Mouse (Mus musculus): Measurements from ENCODE around the gene Pfkm. TPM values are rescaled to one million over a fixed set of nuclear protein-coding genes. Genes with fewer than 3 reads are reported as not detected.

The Pfkm gene
- polyA plus RNA-seq (2014; fragmentation: Nextera tagmentation; extraction: Ambion mirVana) = 62.2 and 69.6 TPM in 2 replicates

DNA sequence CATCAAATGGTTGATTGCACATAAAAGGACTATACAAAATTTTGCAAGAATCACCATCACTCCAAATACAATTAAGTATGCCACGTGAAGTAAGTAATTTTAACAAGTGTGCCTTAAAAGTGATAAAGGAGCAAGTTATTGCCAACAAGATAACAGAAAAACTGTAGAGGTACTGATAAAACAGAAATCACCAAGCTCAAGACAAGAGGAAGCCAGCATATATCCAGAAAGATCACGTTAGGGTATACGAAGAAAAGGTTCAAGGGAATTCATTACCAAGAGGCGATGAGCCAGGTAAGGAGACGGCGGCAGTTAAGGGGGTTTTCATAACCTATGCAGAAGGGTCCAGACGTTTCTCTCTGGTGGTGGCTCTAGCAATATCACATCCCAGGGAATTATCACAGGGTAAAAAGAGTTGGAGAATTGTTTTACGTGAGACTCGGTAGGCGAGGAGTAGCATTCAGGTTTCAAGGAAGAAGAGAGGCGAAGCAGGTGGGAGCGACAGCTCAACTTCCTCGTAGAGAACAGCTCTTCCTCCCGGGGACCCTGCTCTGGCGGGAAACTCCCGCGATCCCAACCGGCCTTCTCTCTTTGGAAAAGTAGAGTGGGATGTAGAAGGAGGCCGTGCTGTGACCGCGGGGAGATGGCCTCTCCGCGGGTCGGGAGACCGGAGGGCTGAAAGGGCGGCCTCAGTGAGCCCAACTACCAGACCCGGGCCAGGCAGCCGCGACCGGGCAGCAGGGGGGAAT lies at the start of gene Pfkm:
TSS of gene Pfkm (plus strand) at position 218 of the 749 bp plus-strand sequence.
- Histone ChIP-seq H3K9me3 (ENCODE audit: control insufficient read depth, low read length) (no peaks in the 10 kb centered on the region), H3K27me3 (replicated peaks; ENCODE audit: control insufficient read depth, insufficient read depth, low read length) (no peaks in the 10 kb centered on the region), H3K4me3 (ENCODE audit: low read depth, low read length) (peak within 1 kb of the TSS; percentile 91), H3K4me2 (ENCODE audit: low read depth, low read length) (peak within 1 kb of the TSS; percentile 81), H3K4me1 (ENCODE audit: control insufficient read depth, insufficient read depth, low read length) (peaks cover 12% of the 10 kb centered on the region), H3K36me3 (ENCODE audit: control insufficient read depth, insufficient read depth, low read length) (0 out of 2 replicates have a peak, but pooled peaks cover 9% of the 10 kb centered on the region), H3K27ac (replicated peaks; ENCODE audit: low read depth, low read length) (peak within 1 kb of the TSS; percentile 89), H3K9ac (ENCODE audit: low read depth, low read length) (peak within 1 kb of the TSS; percentile 94)
- WGBS = under 1% methylated on average over 23 of the region's 30 CpGs
- ATAC-seq (ENCODE audit: low read depth) (no peak), DNase-seq (ENCODE audit: low spot score) (peak; percentile 27)

DNA sequence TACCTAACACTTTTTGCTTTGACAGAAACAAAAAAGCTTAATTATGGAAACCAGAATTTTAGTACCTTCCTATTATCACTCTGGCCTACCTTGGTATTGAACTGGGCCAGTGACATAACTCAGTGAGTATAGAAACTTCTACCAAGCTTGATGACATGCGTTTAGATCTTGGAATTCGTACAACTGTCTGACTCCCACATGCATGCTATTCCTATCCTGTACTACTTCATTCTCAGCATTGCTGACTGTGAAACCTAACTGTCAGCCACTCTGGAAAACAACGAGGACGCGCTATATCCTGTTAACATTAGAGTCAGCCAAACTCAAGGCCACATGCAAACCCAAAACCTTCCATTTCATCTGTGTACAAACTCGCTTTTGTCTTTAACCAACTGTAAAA lies 48.4 kb upstream of the Pfkm start:
- H3K4me2 ChIP-seq (ENCODE audit: low read depth, low read length) = no peak overlapping the region
- ATAC-seq (ENCODE audit: low read depth) (no peak), DNase-seq (ENCODE audit: low spot score) (no peak)
- no peaks in the 10 kb centered on the region for H3K9me3 ChIP-seq (ENCODE audit: control insufficient read depth, low read length)
- no peak overlapping the region for H3K27ac ChIP-seq (replicated peaks; ENCODE audit: low read depth, low read length)
- WGBS = 90% methylated on average over 6 of the region's 6 CpGs
- H3K36me3 ChIP-seq (ENCODE audit: control insufficient read depth, insufficient read depth, low read length) = peaks cover 87% of the 10 kb centered on the region
- H3K27me3 ChIP-seq (replicated peaks; ENCODE audit: control insufficient read depth, insufficient read depth, low read length) = no peaks in the 10 kb centered on the region
- H3K4me1 ChIP-seq (ENCODE audit: control insufficient read depth, insufficient read depth, low read length) = no peaks in the 10 kb centered on the region
- no peak overlapping the region for H3K4me3 ChIP-seq (ENCODE audit: low read depth, low read length)
- no peak overlapping the region for H3K9ac ChIP-seq (ENCODE audit: low read depth, low read length)

DNA sequence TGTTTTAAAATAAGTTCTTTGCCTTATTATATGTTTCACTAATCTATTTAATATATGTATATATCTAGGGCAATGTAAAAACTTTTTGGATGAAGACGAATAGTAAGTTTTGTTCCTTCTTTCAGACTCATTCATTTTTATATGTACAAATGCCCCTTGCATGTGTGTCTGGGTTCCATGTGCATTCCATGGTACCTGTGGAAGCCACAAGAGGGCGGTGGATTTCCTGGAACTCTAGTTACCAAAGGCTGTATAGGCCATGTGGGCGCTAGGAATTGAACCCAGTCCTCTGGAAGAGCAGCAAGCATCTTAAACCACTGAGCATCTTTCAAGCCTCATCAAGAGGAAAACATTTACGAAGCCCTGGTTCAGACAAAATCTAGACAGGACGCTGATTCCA lies 48.0 kb upstream of the Pfkm start:
- Histone ChIP-seq H3K9ac (ENCODE audit: low read depth, low read length) (no peak overlapping the region), H3K4me3 (ENCODE audit: low read depth, low read length) (no peak overlapping the region), H3K9me3 (ENCODE audit: control insufficient read depth, low read length) (no peaks in the 10 kb centered on the region), H3K27me3 (replicated peaks; ENCODE audit: control insufficient read depth, insufficient read depth, low read length) (no peaks in the 10 kb centered on the region), H3K27ac (replicated peaks; ENCODE audit: low read depth, low read length) (no peak overlapping the region), H3K4me2 (ENCODE audit: low read depth, low read length) (no peak overlapping the region), H3K36me3 (ENCODE audit: control insufficient read depth, insufficient read depth, low read length) (peaks cover 87% of the 10 kb centered on the region), H3K4me1 (ENCODE audit: control insufficient read depth, insufficient read depth, low read length) (no peaks in the 10 kb centered on the region)
- DNase-seq (ENCODE audit: low spot score) = no peak
- 93% methylated on average over 5 of the region's 5 CpGs for WGBS
- ATAC-seq (ENCODE audit: low read depth) = no peak

DNA sequence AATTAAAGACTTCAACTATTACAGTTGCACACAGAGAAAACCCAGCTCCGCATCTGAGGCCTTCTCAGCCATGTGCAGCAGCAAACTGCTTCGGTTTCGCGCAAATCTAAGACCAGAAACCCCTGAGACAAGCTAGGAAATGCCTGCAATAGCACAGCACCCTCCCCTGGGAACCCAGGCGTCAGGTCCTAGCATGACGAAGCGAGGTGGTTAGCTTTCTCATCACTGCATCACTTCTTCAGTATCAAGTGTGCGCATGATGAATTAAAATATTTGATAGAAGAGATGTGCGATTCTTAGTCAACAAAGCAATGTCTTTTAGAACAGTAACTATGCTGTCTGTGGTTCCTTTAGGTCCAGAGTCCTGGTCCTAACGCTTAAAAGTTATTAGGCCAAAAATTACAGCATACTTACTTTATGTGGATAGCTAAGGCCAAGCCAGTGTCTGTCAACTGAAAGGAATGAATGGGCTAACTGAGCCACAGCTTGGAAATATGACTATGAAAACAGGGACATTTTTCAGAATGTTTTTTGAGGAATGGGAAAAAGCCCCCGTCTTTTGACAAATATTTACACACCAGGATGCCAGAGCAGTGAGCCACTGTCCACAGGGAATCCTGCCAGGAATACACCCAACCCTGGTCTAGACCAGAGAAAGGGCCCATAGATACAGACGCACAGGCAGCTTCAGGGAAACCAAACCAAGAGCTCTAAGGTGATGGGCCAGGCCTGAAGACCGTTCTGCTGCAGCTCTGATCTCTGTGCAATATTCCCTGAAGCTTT lies 43.3 kb upstream of the Pfkm start:
- no peaks in the 10 kb centered on the region for H3K4me1 ChIP-seq (ENCODE audit: control insufficient read depth, insufficient read depth, low read length)
- ATAC-seq (ENCODE audit: low read depth) = no peak
- WGBS = 87% methylated on average over 13 of the region's 13 CpGs
- DNase-seq (ENCODE audit: low spot score) = no peak
- H3K9ac ChIP-seq (ENCODE audit: low read depth, low read length) = no peak overlapping the region
- H3K27me3 ChIP-seq (replicated peaks; ENCODE audit: control insufficient read depth, insufficient read depth, low read length) = no peaks in the 10 kb centered on the region
- no peaks in the 10 kb centered on the region for H3K9me3 ChIP-seq (ENCODE audit: control insufficient read depth, low read length)
- H3K4me2 ChIP-seq (ENCODE audit: low read depth, low read length) = no peak overlapping the region
- H3K4me3 ChIP-seq (ENCODE audit: low read depth, low read length) = no peak overlapping the region
- H3K36me3 ChIP-seq (ENCODE audit: control insufficient read depth, insufficient read depth, low read length) = peaks cover 83% of the 10 kb centered on the region
- no peak overlapping the region for H3K27ac ChIP-seq (replicated peaks; ENCODE audit: low read depth, low read length)

DNA sequence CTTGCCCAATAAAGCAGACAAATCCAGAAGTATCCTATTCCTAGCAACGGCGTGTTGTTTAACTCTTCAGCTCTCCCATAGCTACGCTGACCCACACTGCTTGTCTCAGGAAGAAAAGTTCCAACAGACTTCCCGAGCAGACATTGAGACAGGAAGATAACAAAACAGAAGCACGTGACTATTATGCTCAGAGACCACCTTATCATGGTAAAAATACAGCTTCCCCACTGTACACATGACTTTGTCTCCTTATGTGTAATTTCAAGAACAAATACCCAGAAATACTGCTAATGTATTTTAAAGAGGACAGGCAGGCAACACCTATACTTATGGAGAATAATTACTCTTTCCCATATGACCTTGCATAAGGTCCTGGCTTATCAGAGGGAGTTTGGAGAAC lies 40.7 kb upstream of the Pfkm start:
- H3K27me3 ChIP-seq (replicated peaks; ENCODE audit: control insufficient read depth, insufficient read depth, low read length) = no peaks in the 10 kb centered on the region
- ATAC-seq (ENCODE audit: low read depth) (no peak), DNase-seq (ENCODE audit: low spot score) (no peak)
- no peak overlapping the region for H3K4me3 ChIP-seq (ENCODE audit: low read depth, low read length)
- H3K36me3 ChIP-seq (ENCODE audit: control insufficient read depth, insufficient read depth, low read length) = peaks cover 79% of the 10 kb centered on the region
- H3K9me3 ChIP-seq (ENCODE audit: control insufficient read depth, low read length) = no peaks in the 10 kb centered on the region
- no peak overlapping the region for H3K4me2 ChIP-seq (ENCODE audit: low read depth, low read length)
- no peak overlapping the region for H3K27ac ChIP-seq (replicated peaks; ENCODE audit: low read depth, low read length)
- no peak overlapping the region for H3K9ac ChIP-seq (ENCODE audit: low read depth, low read length)
- H3K4me1 ChIP-seq (ENCODE audit: control insufficient read depth, insufficient read depth, low read length) = no peaks in the 10 kb centered on the region
- 93% methylated on average over 5 of the region's 5 CpGs for WGBS

DNA sequence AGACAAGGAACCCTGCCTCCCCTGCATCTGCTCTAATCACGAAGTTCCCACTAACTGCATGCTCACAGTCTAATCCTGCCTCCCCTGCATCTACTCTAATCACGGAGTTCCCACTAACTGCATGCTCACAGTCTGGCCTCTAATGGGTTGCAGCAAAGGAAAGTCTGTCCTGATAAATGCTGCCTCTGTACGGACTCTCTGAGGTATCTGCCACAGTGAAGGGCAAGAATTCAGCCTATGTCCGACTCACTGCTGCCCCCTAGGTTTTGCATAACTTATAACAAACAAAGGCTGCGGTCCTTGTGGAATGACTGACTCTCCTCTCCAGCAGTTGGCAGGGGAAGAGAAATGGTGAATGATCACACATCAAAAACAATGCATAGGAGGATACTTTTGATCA lies 37.1 kb upstream of the Pfkm start:
- peaks cover 79% of the 10 kb centered on the region for H3K36me3 ChIP-seq (ENCODE audit: control insufficient read depth, insufficient read depth, low read length)
- no peaks in the 10 kb centered on the region for H3K4me1 ChIP-seq (ENCODE audit: control insufficient read depth, insufficient read depth, low read length)
- no peak for ATAC-seq (ENCODE audit: low read depth)
- no peak overlapping the region for H3K4me2 ChIP-seq (ENCODE audit: low read depth, low read length)
- no peaks in the 10 kb centered on the region for H3K9me3 ChIP-seq (ENCODE audit: control insufficient read depth, low read length)
- no peak overlapping the region for H3K9ac ChIP-seq (ENCODE audit: low read depth, low read length)
- no peak overlapping the region for H3K4me3 ChIP-seq (ENCODE audit: low read depth, low read length)
- 27% methylated on average over 5 of the region's 5 CpGs for WGBS
- no peaks in the 10 kb centered on the region for H3K27me3 ChIP-seq (replicated peaks; ENCODE audit: control insufficient read depth, insufficient read depth, low read length)
- no peak overlapping the region for H3K27ac ChIP-seq (replicated peaks; ENCODE audit: low read depth, low read length)
- DNase-seq (ENCODE audit: low spot score) = peak; percentile 77

DNA sequence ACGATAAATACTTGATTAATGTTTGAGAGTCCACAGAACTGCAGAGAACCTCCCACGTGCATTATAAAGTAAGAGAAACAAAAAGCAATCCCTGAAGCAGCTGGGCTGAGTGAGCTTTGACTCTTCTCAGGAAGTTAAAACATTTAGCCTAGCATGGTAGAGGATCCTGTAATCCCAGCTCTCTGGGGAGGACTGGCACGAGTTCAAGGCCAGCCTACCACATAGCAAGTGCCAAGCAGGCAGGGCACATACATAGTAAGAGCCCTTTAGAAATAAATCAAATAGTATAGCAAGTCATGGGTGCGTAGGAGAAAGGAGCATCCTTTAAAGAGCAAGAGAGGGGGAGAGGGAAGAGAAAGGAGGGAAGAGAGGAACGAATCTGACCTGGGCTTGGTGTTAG lies 26.5 kb upstream of the Pfkm start:
- no peak overlapping the region for H3K27ac ChIP-seq (replicated peaks; ENCODE audit: low read depth, low read length)
- H3K36me3 ChIP-seq (ENCODE audit: control insufficient read depth, insufficient read depth, low read length) = peaks cover 87% of the 10 kb centered on the region
- WGBS = 91% methylated on average over 5 of the region's 5 CpGs
- no peaks in the 10 kb centered on the region for H3K9me3 ChIP-seq (ENCODE audit: control insufficient read depth, low read length)
- no peak overlapping the region for H3K4me2 ChIP-seq (ENCODE audit: low read depth, low read length)
- H3K4me1 ChIP-seq (ENCODE audit: control insufficient read depth, insufficient read depth, low read length) = no peaks in the 10 kb centered on the region
- no peak overlapping the region for H3K9ac ChIP-seq (ENCODE audit: low read depth, low read length)
- H3K4me3 ChIP-seq (ENCODE audit: low read depth, low read length) = no peak overlapping the region
- ATAC-seq (ENCODE audit: low read depth) = no peak
- no peak for DNase-seq (ENCODE audit: low spot score)
- H3K27me3 ChIP-seq (replicated peaks; ENCODE audit: control insufficient read depth, insufficient read depth, low read length) = no peaks in the 10 kb centered on the region

DNA sequence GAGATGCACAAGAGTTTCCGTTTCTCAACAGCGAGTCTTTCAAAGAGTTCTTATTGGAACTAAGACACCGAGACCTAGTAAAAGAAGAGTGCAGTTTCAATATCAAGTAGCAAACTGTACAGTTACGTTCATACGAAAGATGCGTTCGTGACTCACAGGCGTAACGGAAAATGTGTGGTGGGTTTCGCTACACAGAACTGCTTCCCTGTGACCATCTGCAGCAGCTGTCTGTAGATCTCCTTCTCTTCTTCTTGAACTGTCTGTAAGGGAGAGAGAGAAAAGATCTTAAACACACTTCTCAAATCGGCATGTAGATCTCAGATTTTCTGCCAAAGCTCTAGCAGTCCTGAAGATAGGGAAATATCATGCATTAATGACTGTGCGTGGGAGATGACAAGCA lies 25.8 kb upstream of the Pfkm start:
- peaks cover 85% of the 10 kb centered on the region for H3K36me3 ChIP-seq (ENCODE audit: control insufficient read depth, insufficient read depth, low read length)
- H3K9me3 ChIP-seq (ENCODE audit: control insufficient read depth, low read length) = no peaks in the 10 kb centered on the region
- WGBS = 95% methylated on average over 12 of the region's 12 CpGs
- no peak overlapping the region for H3K27ac ChIP-seq (replicated peaks; ENCODE audit: low read depth, low read length)
- H3K4me2 ChIP-seq (ENCODE audit: low read depth, low read length) = no peak overlapping the region
- no peak for ATAC-seq (ENCODE audit: low read depth)
- no peak for DNase-seq (ENCODE audit: low spot score)
- no peak overlapping the region for H3K9ac ChIP-seq (ENCODE audit: low read depth, low read length)
- H3K4me3 ChIP-seq (ENCODE audit: low read depth, low read length) = no peak overlapping the region
- no peaks in the 10 kb centered on the region for H3K4me1 ChIP-seq (ENCODE audit: control insufficient read depth, insufficient read depth, low read length)
- no peaks in the 10 kb centered on the region for H3K27me3 ChIP-seq (replicated peaks; ENCODE audit: control insufficient read depth, insufficient read depth, low read length)

All from embryonic facial prominence, embryonic 14.5 days (tissue).